Mouse (Mus musculus): ENCODE measurements around the gene Selplg. TPM values are rescaled to one million over a fixed set of nuclear protein-coding genes. Genes with fewer than 3 reads are reported as not detected.

Gene Selplg
- polyA plus RNA-seq, 1 experiment = 11.7 TPM

GRCm38 (mm10) chr5:113830796-113831195 is 1.6 kb downstream of the Selplg start:
- TF ChIP-seq CTCF (IDR thresholded peaks at IDR 0.05; ENCODE audit: control insufficient read depth, insufficient read depth, insufficient replicate concordance, low read depth, low read length) (no peak), POLR2A (IDR thresholded peaks at IDR 0.05; ENCODE audit: control insufficient read depth, low read depth, low read length) (no peak)
- Histone ChIP-seq H3K4me1 (ENCODE audit: control insufficient read depth, insufficient read depth, low read length) (no peaks in the 10 kb centered on the region), H3K27ac (ENCODE audit: control insufficient read depth, insufficient read depth, low read depth, low read length) (no peak overlapping the region), H3K27me3 (ENCODE audit: control insufficient read depth, insufficient read depth, low read length) (no peaks in the 10 kb centered on the region), H3K4me3 (ENCODE audit: control insufficient read depth, low read depth, low read length) (no peak overlapping the region), H3K36me3 (ENCODE audit: control insufficient read depth, insufficient read depth, low read length) (no peaks in the 10 kb centered on the region)

- TF ChIP-seq CTCF (IDR thresholded peaks at IDR 0.05; ENCODE audit: control insufficient read depth, insufficient read depth, insufficient replicate concordance, low read depth, low read length) (no peak), POLR2A (IDR thresholded peaks at IDR 0.05; ENCODE audit: control insufficient read depth, low read depth, low read length) (no peak)
- Histone ChIP-seq H3K36me3 (ENCODE audit: control insufficient read depth, insufficient read depth, low read length) (no peaks in the 10 kb centered on the region), H3K4me1 (ENCODE audit: control insufficient read depth, insufficient read depth, low read length) (no peaks in the 10 kb centered on the region), H3K4me3 (ENCODE audit: control insufficient read depth, low read depth, low read length) (no peak overlapping the region), H3K27me3 (ENCODE audit: control insufficient read depth, insufficient read depth, low read length) (no peaks in the 10 kb centered on the region), H3K27ac (ENCODE audit: control insufficient read depth, insufficient read depth, low read depth, low read length) (no peak overlapping the region)
Measured at GRCm38 (mm10) chr5:113830292-113830643, 2.2 kb downstream of the Selplg start.

DNA sequence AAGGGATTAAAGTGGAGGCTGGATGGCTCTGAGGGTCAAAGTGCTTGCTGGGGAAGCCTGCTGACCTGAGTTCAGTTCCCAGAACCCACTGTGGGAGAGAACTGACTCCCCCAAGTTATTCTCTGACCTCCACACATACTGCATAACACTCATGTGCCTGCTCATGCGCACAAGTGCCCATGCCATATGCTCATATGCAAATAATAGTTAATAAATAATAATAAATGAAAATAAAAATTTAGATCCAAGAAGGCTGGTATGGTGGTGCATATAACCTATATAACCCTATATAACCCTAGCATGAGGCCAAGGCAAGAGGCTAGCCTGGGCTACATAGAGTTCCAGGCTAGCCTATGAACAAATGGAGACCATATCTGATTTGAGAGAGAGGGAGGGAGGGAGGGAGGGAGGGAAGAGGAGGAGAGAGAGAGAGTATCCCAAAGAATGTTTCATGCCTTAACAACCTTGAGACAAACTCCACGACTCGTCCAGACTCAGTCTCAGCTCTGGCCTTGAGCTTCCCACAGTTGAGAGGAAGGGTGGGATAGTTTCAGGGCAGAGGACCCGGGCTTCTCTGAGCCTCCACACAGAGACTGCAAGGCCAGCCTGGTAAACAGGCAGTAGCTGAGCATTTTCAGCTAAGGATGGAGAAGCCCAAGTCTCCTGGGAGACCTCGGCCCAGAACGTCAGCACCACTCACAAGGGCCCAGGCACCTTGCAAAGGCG is 2.7 kb downstream of the Selplg start:
- Histone ChIP-seq H3K27ac (ENCODE audit: control insufficient read depth, insufficient read depth, low read depth, low read length) (no peak overlapping the region), H3K36me3 (ENCODE audit: control insufficient read depth, insufficient read depth, low read length) (no peaks in the 10 kb centered on the region), H3K27me3 (ENCODE audit: control insufficient read depth, insufficient read depth, low read length) (no peaks in the 10 kb centered on the region), H3K4me1 (ENCODE audit: control insufficient read depth, insufficient read depth, low read length) (no peaks in the 10 kb centered on the region), H3K4me3 (ENCODE audit: control insufficient read depth, low read depth, low read length) (no peak overlapping the region)
- TF ChIP-seq POLR2A (IDR thresholded peaks at IDR 0.05; ENCODE audit: control insufficient read depth, low read depth, low read length) (no peak), CTCF (IDR thresholded peaks at IDR 0.05; ENCODE audit: control insufficient read depth, insufficient read depth, insufficient replicate concordance, low read depth, low read length) (no peak)

DNA sequence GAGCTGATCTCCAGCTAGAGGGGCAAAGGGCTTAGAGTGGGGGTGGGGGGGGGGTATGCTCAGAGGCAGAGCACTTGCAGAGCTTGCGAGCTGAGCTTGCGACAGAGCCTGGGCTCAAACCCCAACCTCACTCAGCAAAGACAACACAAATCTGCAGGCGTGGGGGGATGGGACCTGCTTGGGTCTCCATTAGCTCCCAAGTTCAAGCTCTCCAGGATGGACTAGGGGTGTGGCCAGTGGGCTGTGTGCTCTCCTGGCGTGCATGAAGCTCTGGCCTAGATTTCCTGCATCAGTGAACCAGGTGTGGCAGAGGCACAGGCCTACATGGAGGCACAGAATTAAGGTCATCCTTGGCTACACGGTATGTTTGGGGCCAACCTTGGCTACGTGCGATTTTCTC is 4.0 kb downstream of the Selplg start:
- Histone ChIP-seq H3K4me3 (ENCODE audit: control insufficient read depth, low read depth, low read length) (no peak overlapping the region), H3K36me3 (ENCODE audit: control insufficient read depth, insufficient read depth, low read length) (no peaks in the 10 kb centered on the region), H3K27ac (ENCODE audit: control insufficient read depth, insufficient read depth, low read depth, low read length) (no peak overlapping the region), H3K27me3 (ENCODE audit: control insufficient read depth, insufficient read depth, low read length) (no peaks in the 10 kb centered on the region), H3K4me1 (ENCODE audit: control insufficient read depth, insufficient read depth, low read length) (no peaks in the 10 kb centered on the region)
- TF ChIP-seq CTCF (IDR thresholded peaks at IDR 0.05; ENCODE audit: control insufficient read depth, insufficient read depth, insufficient replicate concordance, low read depth, low read length) (no peak), POLR2A (IDR thresholded peaks at IDR 0.05; ENCODE audit: control insufficient read depth, low read depth, low read length) (no peak)

GRCm38 (mm10) chr5:113827991-113828411 is 4.4 kb downstream of the Selplg start:
- no peaks in the 10 kb centered on the region for H3K4me1 ChIP-seq (ENCODE audit: control insufficient read depth, insufficient read depth, low read length)
- H3K27me3 ChIP-seq (ENCODE audit: control insufficient read depth, insufficient read depth, low read length) = no peaks in the 10 kb centered on the region
- no peak overlapping the region for H3K4me3 ChIP-seq (ENCODE audit: control insufficient read depth, low read depth, low read length)
- no peaks in the 10 kb centered on the region for H3K36me3 ChIP-seq (ENCODE audit: control insufficient read depth, insufficient read depth, low read length)
- no peak for TF ChIP-seq CTCF (IDR thresholded peaks at IDR 0.05; ENCODE audit: control insufficient read depth, insufficient read depth, insufficient replicate concordance, low read depth, low read length)
- TF ChIP-seq POLR2A (IDR thresholded peaks at IDR 0.05; ENCODE audit: control insufficient read depth, low read depth, low read length) = no peak
- no peak overlapping the region for H3K27ac ChIP-seq (ENCODE audit: control insufficient read depth, insufficient read depth, low read depth, low read length)

DNA sequence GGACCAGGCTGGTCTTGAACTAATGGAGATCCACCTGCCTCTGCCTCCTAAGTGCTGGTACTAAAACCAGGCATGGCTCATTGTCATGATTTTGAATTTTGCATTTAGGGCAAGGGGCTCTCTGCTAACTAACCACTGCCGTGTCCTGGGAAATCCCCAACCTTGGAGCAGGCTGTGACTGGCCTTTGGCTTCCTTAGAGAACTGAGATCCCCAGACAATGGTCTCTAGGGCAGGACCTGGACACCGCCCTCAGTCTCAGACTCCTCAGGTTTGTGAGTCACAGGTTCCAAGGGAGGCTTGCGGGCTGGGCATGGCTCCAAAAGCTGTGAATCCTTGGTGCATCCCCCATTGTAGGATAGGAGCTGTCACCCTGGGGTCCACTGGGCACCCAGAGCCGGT is 5.8 kb downstream of the Selplg start:
- TF ChIP-seq POLR2A (IDR thresholded peaks at IDR 0.05; ENCODE audit: control insufficient read depth, low read depth, low read length) (no peak), CTCF (IDR thresholded peaks at IDR 0.05; ENCODE audit: control insufficient read depth, insufficient read depth, insufficient replicate concordance, low read depth, low read length) (no peak)
- Histone ChIP-seq H3K4me1 (ENCODE audit: control insufficient read depth, insufficient read depth, low read length) (no peaks in the 10 kb centered on the region), H3K36me3 (ENCODE audit: control insufficient read depth, insufficient read depth, low read length) (no peaks in the 10 kb centered on the region), H3K27me3 (ENCODE audit: control insufficient read depth, insufficient read depth, low read length) (no peaks in the 10 kb centered on the region), H3K27ac (ENCODE audit: control insufficient read depth, insufficient read depth, low read depth, low read length) (no peak overlapping the region), H3K4me3 (ENCODE audit: control insufficient read depth, low read depth, low read length) (no peak overlapping the region)

DNA sequence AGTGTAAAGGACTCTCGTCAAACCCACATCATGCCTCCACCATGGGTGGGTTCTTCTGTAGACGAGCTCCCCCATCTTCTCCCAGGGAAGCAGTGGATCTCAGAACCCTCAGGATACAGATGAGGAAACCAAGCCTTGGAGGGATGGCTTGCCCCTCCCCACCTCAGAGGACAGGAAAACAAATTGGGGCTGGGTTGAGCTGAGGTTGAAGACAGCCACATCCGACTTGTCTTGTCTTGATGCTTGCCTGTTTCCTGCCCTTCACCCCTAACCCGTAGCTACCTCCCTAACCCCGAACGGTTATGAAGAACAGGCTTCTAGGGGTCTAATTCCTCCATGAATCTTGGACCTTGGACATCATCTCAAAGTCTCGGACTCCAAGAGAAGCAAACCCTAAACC is 6.9 kb downstream of the Selplg start:
- H3K4me3 ChIP-seq (ENCODE audit: control insufficient read depth, low read depth, low read length) = no peak overlapping the region
- H3K27ac ChIP-seq (ENCODE audit: control insufficient read depth, insufficient read depth, low read depth, low read length) = no peak overlapping the region
- no peak for TF ChIP-seq CTCF (IDR thresholded peaks at IDR 0.05; ENCODE audit: control insufficient read depth, insufficient read depth, insufficient replicate concordance, low read depth, low read length)
- no peak for TF ChIP-seq POLR2A (IDR thresholded peaks at IDR 0.05; ENCODE audit: control insufficient read depth, low read depth, low read length)
- H3K27me3 ChIP-seq (ENCODE audit: control insufficient read depth, insufficient read depth, low read length) = no peaks in the 10 kb centered on the region
- no peaks in the 10 kb centered on the region for H3K4me1 ChIP-seq (ENCODE audit: control insufficient read depth, insufficient read depth, low read length)
- H3K36me3 ChIP-seq (ENCODE audit: control insufficient read depth, insufficient read depth, low read length) = no peaks in the 10 kb centered on the region

All from testis, adult 2 months (tissue).